Mouse (Mus musculus) lung, postnatal 10 days (tissue): ENCODE data around the gene Spaca1.
A peak's percentile ranks its signal among the peaks of the same experiment; 100 is the strongest.
"Not testable (repeated sequence)": the region's sequence is repeated elsewhere in the genome, so short reads cannot be mapped to it uniquely, and the experiment has no call there.

Experiments used
- DNase-seq: peaks from one replicate; pipeline ENCODE4 v3.0.0; 2021

The Spaca1 gene

GRCm38 (mm10) chr4:34049571-34050255 lies at the start of gene Spaca1:
Gene Spaca1 (minus strand): TSS chr4:34050191.
- peak; percentile 2 for DNase-seq

GRCm38 (mm10) chr4:34087286-34087685 lies 37.3 kb upstream of the Spaca1 start:
- DNase-seq = not testable (repeated sequence)

- no peak for DNase-seq
These were observed 31.1 kb upstream of the Spaca1 start for GRCm38 (mm10) chr4:34081064-34081463.

GRCm38 (mm10) chr4:34069002-34069401 lies 19.0 kb upstream of the Spaca1 start:
- DNase-seq = no peak

DNA sequence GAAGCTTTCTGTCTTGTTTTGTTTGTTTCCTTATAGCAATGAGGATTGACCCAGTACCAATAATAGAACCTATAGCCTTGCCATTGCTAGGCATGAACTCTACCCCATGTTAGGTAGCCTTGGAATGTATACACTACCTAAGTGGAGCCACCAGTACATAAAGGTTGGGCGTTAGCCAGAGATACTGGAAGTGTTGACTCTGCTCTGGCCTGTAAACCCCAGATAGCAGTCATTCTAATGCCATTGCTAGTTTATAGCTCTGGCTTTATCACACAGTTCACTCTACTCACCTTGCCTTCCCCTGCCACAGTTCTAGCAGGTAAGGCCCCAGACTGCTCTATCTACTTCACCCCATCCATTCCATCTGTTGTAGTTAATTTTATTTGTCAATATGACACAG lies 8.3 kb upstream of the Spaca1 start:
- DNase-seq = no peak

- DNase-seq = no peak
These were observed 23.2 kb downstream of the Spaca1 start for GRCm38 (mm10) chr4:34026771-34027170.

DNA sequence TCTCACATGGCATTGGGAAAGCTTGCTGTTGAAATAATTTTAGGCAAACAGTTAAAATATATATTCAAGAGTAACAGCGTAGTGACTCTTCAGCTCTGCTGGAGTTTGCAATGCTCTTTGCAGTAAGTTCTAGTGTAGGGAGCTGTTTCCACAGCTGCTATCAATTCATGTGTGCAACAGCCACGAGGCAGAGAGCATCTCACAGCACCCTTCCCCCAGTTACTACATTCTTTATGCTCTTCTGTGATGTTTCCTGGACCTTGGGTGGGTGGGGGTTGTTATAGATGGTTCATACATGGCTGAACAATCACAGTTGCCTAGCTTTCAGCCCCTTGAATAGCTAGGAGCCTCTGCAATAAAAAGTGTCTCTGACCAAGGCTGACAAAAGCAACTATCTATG lies 28.5 kb downstream of the Spaca1 start:
- no peak for DNase-seq

- no peak for DNase-seq
These were observed 53.6 kb downstream of the Spaca1 start for GRCm38 (mm10) chr4:33996382-33996781.

- DNase-seq = no peak
These were observed 57.3 kb downstream of the Spaca1 start for GRCm38 (mm10) chr4:33992687-33993086.

- DNase-seq = no peak
These were observed 61.4 kb downstream of the Spaca1 start for GRCm38 (mm10) chr4:33988466-33989089.
